Mouse (Mus musculus): ENCODE results near the gene Olfr1297. TPM values are rescaled to one million over a fixed set of nuclear protein-coding genes. Genes with fewer than 3 reads are reported as not detected.

The Olfr1297 gene
- not detected for polyA plus RNA-seq (2017; shearing (Covaris generic))

DNA sequence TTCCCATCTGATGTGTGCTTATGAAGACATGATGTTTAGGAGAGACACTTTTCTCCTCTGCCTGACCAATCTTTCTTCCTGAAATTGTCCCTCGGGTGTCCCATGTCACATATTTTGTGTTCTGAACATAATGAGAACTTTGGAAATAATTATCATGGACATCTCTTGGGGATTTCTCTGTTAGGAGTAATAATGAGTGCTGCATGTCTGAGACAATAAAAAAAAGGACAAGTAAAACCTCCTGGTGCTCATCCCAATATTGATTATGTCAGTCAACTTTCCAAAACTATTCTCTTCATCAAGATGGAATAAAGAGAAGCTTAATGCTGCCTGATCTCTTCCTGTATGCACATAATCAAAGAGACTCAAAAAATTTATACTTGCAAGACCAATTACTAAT is at the start of gene Olfr1297:
Gene Olfr1297, minus strand, starts transcription at position 101 of the 400 bp plus-strand sequence.

DNA sequence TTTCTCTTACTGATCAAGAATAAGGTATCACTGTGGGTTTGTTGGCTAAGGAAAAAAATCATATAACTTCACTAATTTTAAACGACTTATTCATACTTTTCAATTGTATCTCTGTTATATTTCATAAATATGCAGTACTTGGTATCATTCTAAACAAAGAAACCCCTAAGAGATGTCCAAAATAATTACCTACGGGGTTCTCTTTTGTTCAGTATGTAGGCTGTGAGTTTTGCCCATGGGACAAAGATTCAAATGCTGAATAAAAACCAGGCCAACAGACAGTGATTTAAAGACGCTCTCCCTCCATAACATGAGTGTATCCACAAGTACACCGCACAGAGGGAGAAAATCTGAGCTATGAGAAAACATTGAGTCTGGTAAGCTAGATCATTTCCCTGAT is 34.8 kb upstream of the Olfr1297 start, which contains the start of gene Olfr1299:
Gene Olfr1299, plus strand, starts transcription at position 301 of the 400 bp plus-strand sequence.

DNA sequence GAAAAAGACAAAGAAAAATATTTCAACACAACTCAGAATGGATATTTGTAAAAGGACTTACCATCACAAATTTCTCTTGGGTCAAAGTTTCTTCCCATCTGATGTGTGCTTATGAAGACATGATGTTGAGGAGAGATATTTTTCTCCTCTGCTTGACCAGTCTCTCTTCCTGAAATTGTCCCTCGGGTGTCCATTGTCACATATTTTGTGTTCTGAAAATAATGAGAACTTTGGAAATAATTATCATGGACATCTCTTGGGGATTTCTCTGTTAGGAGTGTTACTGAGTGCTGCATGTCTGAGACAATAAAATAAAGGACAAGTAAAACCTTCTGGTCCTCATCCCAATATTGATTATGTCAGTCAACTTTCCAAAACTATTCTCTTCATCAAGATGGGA is 22.8 kb upstream of the Olfr1297 start, which contains the start of gene Olfr1298:
Gene Olfr1298, minus strand, starts transcription at position 101 of the 400 bp plus-strand sequence.

DNA sequence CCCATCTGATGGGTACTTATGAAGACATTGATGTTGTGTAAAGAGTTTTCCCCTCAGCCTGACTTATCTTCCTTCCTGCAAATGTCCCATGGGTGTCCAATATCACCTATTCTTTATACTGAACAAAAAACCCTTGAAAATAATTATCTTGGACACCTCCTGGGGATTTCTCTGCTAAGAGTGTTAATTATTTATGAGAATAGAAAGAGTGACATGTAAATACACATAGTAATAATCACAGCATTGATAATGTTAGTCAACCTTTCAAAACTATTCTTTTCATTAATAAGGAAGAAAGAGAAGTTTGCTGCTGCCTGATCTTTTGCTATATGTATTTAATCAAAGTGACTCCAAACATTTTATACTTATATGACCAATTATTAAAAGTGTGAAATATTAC is 56.7 kb downstream of the Olfr1297 start, which contains the start of gene Olfr1295:
Gene Olfr1295, minus strand, starts transcription at position 101 of the 400 bp plus-strand sequence.

Other genes with a start within 250 kb of the Olfr1297 start
- gene Olfr1286, start 203.4 kb downstream of the Olfr1297 start, polyA plus RNA-seq (2017; shearing (Covaris generic)) = not detected
- not detected for gene Olfr1287, start 177.4 kb downstream of the Olfr1297 start, polyA plus RNA-seq (2017; shearing (Covaris generic))
- not detected for gene Olfr1288, start 152.4 kb downstream of the Olfr1297 start, polyA plus RNA-seq (2017; shearing (Covaris generic))
- not detected for gene Olfr1289, start 145.7 kb downstream of the Olfr1297 start, polyA plus RNA-seq (2017; shearing (Covaris generic))
- not detected for gene Olfr1290, start 132.7 kb downstream of the Olfr1297 start, polyA plus RNA-seq (2017; shearing (Covaris generic))
- gene Olfr1291-ps1, start 129.3 kb downstream of the Olfr1297 start, polyA plus RNA-seq (2017; shearing (Covaris generic)) = 0.10 TPM
- not detected for gene Olfr1293-ps, start 101.3 kb downstream of the Olfr1297 start, polyA plus RNA-seq (2017; shearing (Covaris generic))
- gene Olfr1294, start 86.2 kb downstream of the Olfr1297 start, polyA plus RNA-seq (2017; shearing (Covaris generic)) = not detected
- not detected for gene Olfr1295, start 56.8 kb downstream of the Olfr1297 start, polyA plus RNA-seq (2017; shearing (Covaris generic))
- gene Olfr1298, start 22.7 kb upstream of the Olfr1297 start, polyA plus RNA-seq (2017; shearing (Covaris generic)) = not detected
- gene Olfr1299, start 34.9 kb upstream of the Olfr1297 start, polyA plus RNA-seq (2017; shearing (Covaris generic)) = not detected
- not detected for gene Olfr1301, start 124.5 kb upstream of the Olfr1297 start, polyA plus RNA-seq (2017; shearing (Covaris generic))
- not detected for gene Olfr1302, start 150.9 kb upstream of the Olfr1297 start, polyA plus RNA-seq (2017; shearing (Covaris generic))
- gene Olfr1303, start 193.8 kb upstream of the Olfr1297 start, polyA plus RNA-seq (2017; shearing (Covaris generic)) = not detected